Mouse (Mus musculus): Measurements from ENCODE around the gene Ltc4s.

DNA sequence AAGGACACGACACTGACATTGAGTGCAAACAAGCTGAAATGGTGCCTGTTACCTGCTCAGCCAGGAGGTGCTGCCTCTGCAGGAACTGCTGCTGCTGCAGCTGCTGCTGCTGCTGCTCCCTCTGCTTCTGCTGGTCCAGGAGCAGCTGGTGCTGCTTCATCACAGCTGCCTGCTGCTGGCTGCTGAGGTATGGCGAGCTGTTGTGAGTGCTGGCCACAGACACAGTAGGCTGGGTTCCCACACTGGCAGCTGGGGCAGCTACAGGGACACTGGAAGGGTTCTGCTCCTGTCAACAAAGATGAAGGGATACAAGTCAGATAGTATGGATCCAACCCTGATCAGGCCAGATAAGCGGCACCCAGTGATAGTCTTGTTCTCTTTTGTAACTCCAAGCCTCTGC lies 24.8 kb upstream of the Ltc4s start:
- TF ChIP-seq CTCF (IDR thresholded peaks at IDR 0.05; ENCODE audit: low read depth, low read length): no peak
- TF ChIP-seq POLR2A (IDR thresholded peaks at IDR 0.05; ENCODE audit: extremely low read depth, insufficient read depth, low read length): no peak
